Mouse (Mus musculus) liver, embryonic 16.5 days (tissue): ENCODE data around the gene Sgcd. TPM values are rescaled to one million over a fixed set of nuclear protein-coding genes. Genes with fewer than 3 reads are reported as not detected.

Experiments used
- ATAC-seq: fragments of 200-750 bp; cut with Nextera tagmentation; 2 replicates; pipeline ENCODE4 v1.8.0; 2017; ENCODE audit warnings: low read depth, mild to moderate bottlenecking, moderate number of reproducible peaks, moderate library complexity
- H3K27ac ChIP-seq: fragments of 300-500 bp; sonication (generic); 2 replicates; pipeline ENCODE4 v1.5.1; 2014; ENCODE audit warnings: mild to moderate bottlenecking, low read length
- H3K27me3 ChIP-seq: fragments of 300-500 bp; sonication (generic); 2 replicates; pipeline ENCODE4 v1.6.1; 2014; ENCODE audit warnings: low read depth, low read length, mixed read lengths; ENCODE audit not compliant: control insufficient read depth, insufficient read depth
- H3K36me3 ChIP-seq: fragments of 300-500 bp; sonication (generic); 2 replicates; pipeline ENCODE4 v1.6.1; 2014; ENCODE audit warnings: mild to moderate bottlenecking; ENCODE audit not compliant: control insufficient read depth, insufficient read depth
- H3K4me1 ChIP-seq: fragments of 300-500 bp; sonication (generic); 2 replicates; pipeline ENCODE4 v1.6.1; 2014; ENCODE audit warnings: low read depth, low read length, mixed read lengths; ENCODE audit not compliant: control insufficient read depth
- H3K4me2 ChIP-seq: fragments of 300-500 bp; sonication (generic); 2 replicates; pipeline ENCODE4 v1.6.1; 2014; ENCODE audit warnings: low read depth, low read length, mixed read lengths
- H3K4me3 ChIP-seq: fragments of 300-500 bp; sonication (generic); 2 replicates; pipeline ENCODE4 v1.5.1; 2014; ENCODE audit warnings: low read depth, mild to moderate bottlenecking, low read length
- H3K9ac ChIP-seq: fragments of 300-500 bp; sonication (generic); 2 replicates; pipeline ENCODE4 v1.6.1; 2014; ENCODE audit warnings: low read depth, low read length
- H3K9me3 ChIP-seq: fragments of 300-500 bp; sonication (generic); replicated peaks from 2 replicates; pipeline ENCODE4 v1.6.1; 2016; ENCODE audit warnings: low read length; ENCODE audit not compliant: control insufficient read depth
- WGBS: fragments of 180-500 bp; shearing (Covaris S2); extraction: QIAGEN DNeasy Blood & Tissue Kit; methylation state at CpG from one replicate; pipeline ENCODE4 v1.1.7; 2014; ENCODE audit not compliant: insufficient replicate concordance; 5-methylcytosine and 5-hydroxymethylcytosine counted together
- polyA plus RNA-seq: library from polyadenylated mRNA; unstranded; fragments of >200 nt; fragmentation: Nextera tagmentation; extraction: Ambion mirVana; gene quantifications from 2 replicates; pipeline ENCODE4 v1.2.1, GENCODE M21; 2015

Sgcd gene
- polyA plus RNA-seq, 1 experiment from 2014 or later: 0.12 TPM

- H3K4me2 ChIP-seq: no peak overlapping the region
- H3K27ac ChIP-seq: no peak overlapping the region
- no peaks in the 10 kb centered on the region for H3K4me1 ChIP-seq
- H3K4me3 ChIP-seq: no peak overlapping the region
- H3K36me3 ChIP-seq: no peaks in the 10 kb centered on the region
- no peaks in the 10 kb centered on the region for H3K9me3 ChIP-seq
- no peaks in the 10 kb centered on the region for H3K27me3 ChIP-seq
- WGBS: 63% methylated on average over 4 of the region's 4 CpGs
- no peak for ATAC-seq
- no peak overlapping the region for H3K9ac ChIP-seq
These were observed 36.4 kb downstream of the Sgcd start for GRCm38 (mm10) chr11:47952366-47952765.

- Histone ChIP-seq H3K27ac (no peak overlapping the region), H3K4me2 (no peak overlapping the region), H3K4me1 (no peaks in the 10 kb centered on the region), H3K36me3 (no peaks in the 10 kb centered on the region), H3K9ac (no peak overlapping the region), H3K4me3 (no peak overlapping the region), H3K27me3 (no peaks in the 10 kb centered on the region), H3K9me3 (no peaks in the 10 kb centered on the region)
- ATAC-seq: no peak
- WGBS: 53% methylated on average over 2 of the region's 2 CpGs
These were observed 49.0 kb downstream of the Sgcd start for GRCm38 (mm10) chr11:47939795-47940194.

GRCm38 (mm10) chr11:47917616-47918015, 71.2 kb downstream of the Sgcd start:
- Histone ChIP-seq H3K4me2 (no peak overlapping the region), H3K4me3 (no peak overlapping the region), H3K27ac (no peak overlapping the region), H3K27me3 (no peaks in the 10 kb centered on the region), H3K36me3 (no peaks in the 10 kb centered on the region), H3K4me1 (no peaks in the 10 kb centered on the region), H3K9ac (no peak overlapping the region), H3K9me3 (no peaks in the 10 kb centered on the region)
- 41% methylated on average over 2 of the region's 2 CpGs for WGBS
- no peak for ATAC-seq

GRCm38 (mm10) chr11:47891617-47892172, 97.1 kb downstream of the Sgcd start:
- no peak overlapping the region for H3K4me3 ChIP-seq
- WGBS: 65% methylated on average over 3 of the region's 3 CpGs
- H3K9ac ChIP-seq: no peak overlapping the region
- H3K4me2 ChIP-seq: no peak overlapping the region
- no peak overlapping the region for H3K27ac ChIP-seq
- H3K9me3 ChIP-seq: no peaks in the 10 kb centered on the region
- no peaks in the 10 kb centered on the region for H3K36me3 ChIP-seq
- no peaks in the 10 kb centered on the region for H3K27me3 ChIP-seq
- H3K4me1 ChIP-seq: no peaks in the 10 kb centered on the region
- no peak for ATAC-seq

- no peaks in the 10 kb centered on the region for H3K27me3 ChIP-seq
- H3K9ac ChIP-seq: no peak overlapping the region
- no peaks in the 10 kb centered on the region for H3K9me3 ChIP-seq
- WGBS: 27% methylated on average over 2 of the region's 2 CpGs
- no peaks in the 10 kb centered on the region for H3K4me1 ChIP-seq
- H3K27ac ChIP-seq: no peak overlapping the region
- no peaks in the 10 kb centered on the region for H3K36me3 ChIP-seq
- no peak for ATAC-seq
- H3K4me3 ChIP-seq: no peak overlapping the region
- no peak overlapping the region for H3K4me2 ChIP-seq
These were observed 98.5 kb downstream of the Sgcd start for GRCm38 (mm10) chr11:47890315-47890714.

DNA sequence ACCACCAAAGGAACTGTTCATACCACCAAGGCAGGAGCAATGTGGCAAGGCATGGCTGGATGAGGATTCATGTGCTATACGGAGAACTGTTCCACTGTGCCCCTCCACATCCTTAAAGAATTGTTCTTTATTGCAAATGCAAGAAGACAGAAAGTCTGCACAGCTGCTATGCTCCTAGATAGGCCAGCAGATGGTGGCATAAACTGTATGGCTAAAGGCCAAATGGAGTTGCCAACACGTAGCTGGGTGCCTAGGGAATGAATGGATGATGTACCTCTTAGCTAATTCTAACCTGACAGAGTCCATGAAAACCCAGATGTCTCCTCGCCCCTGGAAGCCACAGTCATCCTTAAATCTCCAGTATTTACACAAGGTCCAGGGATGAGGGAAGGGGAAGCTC, 103.5 kb downstream of the Sgcd start:
- ATAC-seq: no peak
- WGBS: 34% methylated on average over 3 of the region's 3 CpGs
- H3K36me3 ChIP-seq: no peaks in the 10 kb centered on the region
- H3K27me3 ChIP-seq: no peaks in the 10 kb centered on the region
- H3K4me2 ChIP-seq: no peak overlapping the region
- H3K27ac ChIP-seq: no peak overlapping the region
- H3K4me3 ChIP-seq: no peak overlapping the region
- H3K9ac ChIP-seq: no peak overlapping the region
- H3K9me3 ChIP-seq: no peaks in the 10 kb centered on the region
- no peaks in the 10 kb centered on the region for H3K4me1 ChIP-seq

DNA sequence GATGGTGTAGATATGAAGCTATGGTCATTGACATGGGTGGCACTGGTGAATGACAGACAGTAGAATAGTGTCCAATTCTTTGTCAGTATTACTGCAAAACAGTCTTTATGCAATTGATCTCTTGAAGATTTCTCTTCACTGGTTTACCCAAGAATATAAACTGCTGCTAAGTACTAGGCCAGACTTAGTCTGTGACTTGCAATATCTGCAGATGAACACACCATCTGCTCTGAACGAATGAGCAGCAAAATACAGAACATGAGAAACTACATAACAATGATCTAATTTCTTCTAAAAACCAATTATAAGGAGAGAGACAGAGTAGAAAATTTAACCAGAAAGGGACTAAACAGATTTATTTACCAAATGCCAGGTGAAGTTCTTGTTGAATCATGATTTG, 105.2 kb downstream of the Sgcd start:
- Histone ChIP-seq H3K4me3 (no peak overlapping the region), H3K27ac (no peak overlapping the region), H3K4me2 (no peak overlapping the region), H3K9ac (no peak overlapping the region), H3K9me3 (no peaks in the 10 kb centered on the region), H3K36me3 (no peaks in the 10 kb centered on the region), H3K27me3 (no peaks in the 10 kb centered on the region), H3K4me1 (no peaks in the 10 kb centered on the region)
- no peak for ATAC-seq
- 49% methylated on average over 1 of the region's 1 CpGs for WGBS

- WGBS: 50% methylated on average over 5 of the region's 5 CpGs
- no peak for ATAC-seq
These were observed 112.1 kb downstream of the Sgcd start for GRCm38 (mm10) chr11:47876633-47877170.

DNA sequence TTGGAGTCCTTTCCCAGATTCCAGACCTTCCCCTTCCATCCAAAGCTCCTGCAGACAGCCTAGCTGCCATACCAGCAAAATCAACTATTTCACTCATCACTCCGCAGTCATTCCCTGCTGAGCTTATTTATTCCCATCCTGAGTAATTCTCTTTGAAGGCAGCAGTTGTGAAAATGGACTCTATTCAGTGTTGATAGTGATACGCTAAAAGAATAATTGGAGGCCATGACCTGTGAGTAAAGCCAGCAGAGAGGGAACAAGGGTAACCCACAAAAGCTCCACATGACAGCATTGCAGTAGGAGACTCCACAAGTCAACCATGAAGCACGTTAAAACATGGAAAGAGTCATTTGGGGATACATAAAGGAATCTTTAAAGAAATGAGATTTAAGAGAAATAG, 142.9 kb downstream of the Sgcd start:
- ATAC-seq: no peak
- no peak overlapping the region for H3K27ac ChIP-seq
- no peak overlapping the region for H3K4me2 ChIP-seq
- WGBS: 54% methylated on average over 3 of the region's 3 CpGs
- H3K9me3 ChIP-seq: no peaks in the 10 kb centered on the region
- no peak overlapping the region for H3K4me3 ChIP-seq
- no peaks in the 10 kb centered on the region for H3K27me3 ChIP-seq
- no peaks in the 10 kb centered on the region for H3K4me1 ChIP-seq
- no peak overlapping the region for H3K9ac ChIP-seq
- no peaks in the 10 kb centered on the region for H3K36me3 ChIP-seq

More at GRCm38 (mm10) chr11:47876633-47877170, 112.1 kb downstream of the Sgcd start:
- Histone ChIP-seq H3K4me2 (no peak overlapping the region), H3K9ac (no peak overlapping the region), H3K4me1 (no peaks in the 10 kb centered on the region), H3K27ac (no peak overlapping the region), H3K36me3 (no peaks in the 10 kb centered on the region), H3K4me3 (no peak overlapping the region), H3K27me3 (no peaks in the 10 kb centered on the region), H3K9me3 (no peaks in the 10 kb centered on the region)
